Mouse (Mus musculus): Measurements from ENCODE around the gene Ceacam2. TPM values are rescaled to one million over a fixed set of nuclear protein-coding genes. Genes with fewer than 3 reads are reported as not detected.

Ceacam2 gene
- 0.58 TPM for polyA plus RNA-seq (2014; fragmentation: Illumina TruSeq; extraction: RNeasy Lipid Tissue Mini Kit (QIAGEN cat#74804); ENCODE audit: low read depth, low replicate concordance)

DNA sequence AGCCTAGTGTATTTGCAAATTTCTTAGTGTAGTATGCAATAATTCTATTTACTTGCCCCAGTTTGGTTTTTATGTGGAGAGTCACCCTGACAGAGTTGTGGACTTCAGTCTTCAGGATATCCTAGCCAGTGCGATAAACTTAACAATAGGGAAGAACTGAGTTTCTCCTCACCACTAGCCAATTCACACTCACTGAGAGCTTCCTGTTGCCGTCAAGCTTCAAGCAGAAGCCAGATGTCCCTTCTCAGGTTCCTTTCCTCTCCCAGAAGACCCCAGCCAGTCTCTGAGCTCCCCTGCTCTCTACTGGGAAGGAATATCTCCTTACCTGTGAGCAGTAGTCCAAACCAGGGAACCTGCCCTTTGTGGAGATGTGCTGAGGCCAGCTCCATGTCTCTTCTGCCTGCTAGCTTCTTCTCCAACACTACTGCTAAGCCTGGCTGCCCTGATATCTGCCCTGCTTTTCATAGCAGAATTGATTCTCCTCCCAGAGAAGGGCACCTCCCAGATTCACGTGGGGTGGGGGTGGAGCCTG, at the start of gene Ceacam2:
TSS of gene Ceacam2 (minus strand) at position 482 of the 532 bp plus-strand sequence.

DNA sequence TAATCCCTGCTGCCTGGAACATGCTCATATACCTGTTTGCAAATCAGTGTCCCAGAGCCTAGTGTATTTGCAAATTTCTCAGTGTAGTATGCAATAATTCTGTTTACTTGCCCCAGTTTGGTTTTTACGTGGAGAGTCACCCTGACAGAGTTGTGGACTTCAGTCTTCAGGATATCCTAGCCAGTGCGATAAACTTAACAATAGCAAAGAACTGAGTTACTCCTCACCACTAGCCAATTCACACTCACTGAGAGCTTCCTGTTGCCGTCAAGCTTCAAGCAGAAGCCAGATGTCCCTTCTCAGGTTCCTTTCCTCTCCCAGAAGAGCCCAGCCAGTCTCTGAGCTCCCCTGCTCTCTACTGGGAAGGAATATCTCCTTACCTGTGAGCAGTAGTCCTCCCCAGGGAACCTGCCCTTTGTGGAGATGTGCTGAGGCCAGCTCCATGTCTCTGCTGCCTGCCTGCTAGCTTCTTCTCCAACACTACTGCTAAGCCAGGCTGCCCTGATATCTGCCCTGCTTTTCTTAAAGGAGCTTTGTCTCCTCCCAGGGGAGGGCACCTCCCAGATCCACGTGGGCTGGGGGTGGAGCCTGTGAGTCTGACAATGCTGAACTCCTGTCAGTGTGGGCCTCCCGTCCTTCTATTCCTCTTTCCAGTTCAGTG, 62.4 kb downstream of the Ceacam2 start, which contains the start of gene Ceacam1:
TSS of gene Ceacam1 (minus strand) at position 513 of the 661 bp plus-strand sequence.

Other genes with a start within 250 kb of the Ceacam2 start
- 2.6 TPM for gene Pafah1b3, start 241.9 kb downstream of the Ceacam2 start, polyA plus RNA-seq (2014; fragmentation: Illumina TruSeq; extraction: RNeasy Lipid Tissue Mini Kit (QIAGEN cat#74804); ENCODE audit: low read depth, low replicate concordance)
- not detected for gene Prr19, start 238.4 kb downstream of the Ceacam2 start, polyA plus RNA-seq (2014; fragmentation: Illumina TruSeq; extraction: RNeasy Lipid Tissue Mini Kit (QIAGEN cat#74804); ENCODE audit: low read depth, low replicate concordance)
- gene Tmem145, start 233.8 kb downstream of the Ceacam2 start, polyA plus RNA-seq (2014; fragmentation: Illumina TruSeq; extraction: RNeasy Lipid Tissue Mini Kit (QIAGEN cat#74804); ENCODE audit: low read depth, low replicate concordance), result not detected
- gene Megf8, start 222.7 kb downstream of the Ceacam2 start, polyA plus RNA-seq (2014; fragmentation: Illumina TruSeq; extraction: RNeasy Lipid Tissue Mini Kit (QIAGEN cat#74804); ENCODE audit: low read depth, low replicate concordance), result 19.9 TPM
- gene Cnfn, start 170.1 kb downstream of the Ceacam2 start, polyA plus RNA-seq (2014; fragmentation: Illumina TruSeq; extraction: RNeasy Lipid Tissue Mini Kit (QIAGEN cat#74804); ENCODE audit: low read depth, low replicate concordance), result not detected
- gene Lipe, start 141.1 kb downstream of the Ceacam2 start, polyA plus RNA-seq (2014; fragmentation: Illumina TruSeq; extraction: RNeasy Lipid Tissue Mini Kit (QIAGEN cat#74804); ENCODE audit: low read depth, low replicate concordance), result 50.7 TPM
- not detected for gene Cxcl17, start 127.0 kb downstream of the Ceacam2 start, polyA plus RNA-seq (2014; fragmentation: Illumina TruSeq; extraction: RNeasy Lipid Tissue Mini Kit (QIAGEN cat#74804); ENCODE audit: low read depth, low replicate concordance)
- 17.6 TPM for gene Ceacam1, start 62.3 kb downstream of the Ceacam2 start, polyA plus RNA-seq (2014; fragmentation: Illumina TruSeq; extraction: RNeasy Lipid Tissue Mini Kit (QIAGEN cat#74804); ENCODE audit: low read depth, low replicate concordance)
- gene Erich4, start 76.0 kb upstream of the Ceacam2 start, polyA plus RNA-seq (2014; fragmentation: Illumina TruSeq; extraction: RNeasy Lipid Tissue Mini Kit (QIAGEN cat#74804); ENCODE audit: low read depth, low replicate concordance), result not detected
- gene Dmac2, start 79.6 kb upstream of the Ceacam2 start, polyA plus RNA-seq (2014; fragmentation: Illumina TruSeq; extraction: RNeasy Lipid Tissue Mini Kit (QIAGEN cat#74804); ENCODE audit: low read depth, low replicate concordance), result 79.6 TPM
- gene B3gnt8, start 86.8 kb upstream of the Ceacam2 start, polyA plus RNA-seq (2014; fragmentation: Illumina TruSeq; extraction: RNeasy Lipid Tissue Mini Kit (QIAGEN cat#74804); ENCODE audit: low read depth, low replicate concordance), result 3.3 TPM
- 283 TPM for gene Bckdha, start 119.1 kb upstream of the Ceacam2 start, polyA plus RNA-seq (2014; fragmentation: Illumina TruSeq; extraction: RNeasy Lipid Tissue Mini Kit (QIAGEN cat#74804); ENCODE audit: low read depth, low replicate concordance)
- 14.5 TPM for gene Exosc5, start 119.3 kb upstream of the Ceacam2 start, polyA plus RNA-seq (2014; fragmentation: Illumina TruSeq; extraction: RNeasy Lipid Tissue Mini Kit (QIAGEN cat#74804); ENCODE audit: low read depth, low replicate concordance)
- not detected for gene Tmem91, start 135.3 kb upstream of the Ceacam2 start, polyA plus RNA-seq (2014; fragmentation: Illumina TruSeq; extraction: RNeasy Lipid Tissue Mini Kit (QIAGEN cat#74804); ENCODE audit: low read depth, low replicate concordance)
- gene B9d2, start 140.9 kb upstream of the Ceacam2 start, polyA plus RNA-seq (2014; fragmentation: Illumina TruSeq; extraction: RNeasy Lipid Tissue Mini Kit (QIAGEN cat#74804); ENCODE audit: low read depth, low replicate concordance), result 19.8 TPM
- gene Tgfb1, start 147.1 kb upstream of the Ceacam2 start, polyA plus RNA-seq (2014; fragmentation: Illumina TruSeq; extraction: RNeasy Lipid Tissue Mini Kit (QIAGEN cat#74804); ENCODE audit: low read depth, low replicate concordance), result 14.2 TPM
- gene Ccdc97, start 179.2 kb upstream of the Ceacam2 start, polyA plus RNA-seq (2014; fragmentation: Illumina TruSeq; extraction: RNeasy Lipid Tissue Mini Kit (QIAGEN cat#74804); ENCODE audit: low read depth, low replicate concordance), result 41.6 TPM
- 43.9 TPM for gene Hnrnpul1, start 214.9 kb upstream of the Ceacam2 start, polyA plus RNA-seq (2014; fragmentation: Illumina TruSeq; extraction: RNeasy Lipid Tissue Mini Kit (QIAGEN cat#74804); ENCODE audit: low read depth, low replicate concordance)
- gene Axl, start 248.8 kb upstream of the Ceacam2 start, polyA plus RNA-seq (2014; fragmentation: Illumina TruSeq; extraction: RNeasy Lipid Tissue Mini Kit (QIAGEN cat#74804); ENCODE audit: low read depth, low replicate concordance), result 58.4 TPM